In the genomic region with DNA sequence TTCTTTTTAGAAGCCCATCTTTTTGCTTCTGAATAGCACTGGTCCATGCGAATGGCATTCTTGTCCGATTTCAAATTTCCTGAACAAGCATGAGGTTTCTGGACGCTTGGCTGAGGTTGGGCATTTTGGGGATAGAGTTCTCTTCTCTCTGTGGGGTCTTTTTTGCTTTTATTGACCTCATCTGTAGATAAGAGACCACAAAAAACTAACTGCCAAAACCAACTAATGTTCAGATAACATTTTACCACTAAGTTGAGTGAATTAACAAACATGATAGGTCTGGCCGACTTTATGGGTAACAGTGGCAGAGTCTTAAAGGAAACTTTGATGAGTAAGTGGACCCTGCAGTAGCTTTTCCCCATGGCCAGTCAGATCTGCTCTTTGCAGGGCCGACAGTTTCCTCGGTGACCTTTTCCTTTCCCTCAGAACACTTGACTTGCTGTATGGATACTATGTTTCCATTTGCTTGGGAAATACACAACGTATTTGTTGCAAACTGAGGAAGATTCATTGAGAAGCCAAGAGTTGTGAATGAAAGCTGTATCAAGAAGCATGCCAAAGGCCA, we compare ENCODE assay signal across 8 mouse cellular contexts. TPM values are rescaled to one million over a fixed set of nuclear protein-coding genes. Genes with fewer than 3 reads are reported as not detected.
A peak's percentile ranks its signal among the peaks of the same experiment; 100 is the strongest.
DNase-seq lines count a peak whose midpoint lies in the region; ATAC-seq and TF ChIP-seq lines count a peak whose summit lies in the region.

No protein-coding gene starts in this region.

- H3K27me3 ChIP-seq in lung, embryonic 14.5 days (ENCODE audit: insufficient read depth, low read length), result no peaks in the 10 kb centered on the region
- no peaks in the 10 kb centered on the region for H3K27me3 ChIP-seq in embryonic facial prominence, embryonic 11.5 days (ENCODE audit: control insufficient read depth, insufficient read depth, low read length)
- H3K27me3 ChIP-seq in intestine, embryonic 15.5 days (replicated peaks), result no peaks in the 10 kb centered on the region

- TF ChIP-seq POLR2A in olfactory bulb, adult 2 months (IDR thresholded peaks at IDR 0.05; ENCODE audit: insufficient read depth, low read depth, low read length), result no peak

- H3K27ac ChIP-seq in lung, embryonic 14.5 days (ENCODE audit: low read depth), result peak overlapping the region; percentile 94
- no peak overlapping the region for H3K27ac ChIP-seq in embryonic facial prominence, embryonic 11.5 days (replicated peaks; ENCODE audit: low read depth, low read length)
- H3K27ac ChIP-seq in intestine, embryonic 15.5 days, result peak overlapping the region; percentile 95
- no peak overlapping the region for H3K27ac ChIP-seq in olfactory bulb, adult 2 months (ENCODE audit: insufficient read depth, low read depth, low read length)

- peak overlapping the region; percentile 95 for H3K9ac ChIP-seq in lung, embryonic 14.5 days
- H3K9ac ChIP-seq in embryonic facial prominence, embryonic 11.5 days (replicated peaks; ENCODE audit: low read length), result peak overlapping the region; percentile 95
- H3K9ac ChIP-seq in intestine, embryonic 15.5 days, result peak overlapping the region; percentile 96

- no peaks in the 10 kb centered on the region for H3K36me3 ChIP-seq in lung, embryonic 14.5 days (ENCODE audit: insufficient read depth)
- no peaks in the 10 kb centered on the region for H3K36me3 ChIP-seq in embryonic facial prominence, embryonic 11.5 days (replicated peaks; ENCODE audit: control insufficient read depth, insufficient read depth, low read depth, low read length)
- H3K36me3 ChIP-seq in intestine, embryonic 15.5 days, result no peaks in the 10 kb centered on the region

- no peak for ATAC-seq in lung, embryonic 14.5 days (ENCODE audit: insufficient read depth)
- ATAC-seq in embryonic facial prominence, embryonic 11.5 days (replicated peaks; ENCODE audit: insufficient number of reproducible peaks, low FRiP score, low TSS enrichment, low read depth), result no peak
- ATAC-seq in intestine, embryonic 15.5 days, result no peak

- H3K4me2 ChIP-seq in lung, embryonic 14.5 days, result peak overlapping the region; percentile 67
- H3K4me2 ChIP-seq in embryonic facial prominence, embryonic 11.5 days (ENCODE audit: low read depth, low read length), result peak overlapping the region; percentile 67
- peak overlapping the region; percentile 59 for H3K4me2 ChIP-seq in intestine, embryonic 15.5 days (replicated peaks)

- 10% methylated on average over 7 of the region's 7 CpGs for WGBS in lung, embryonic 14.5 days
- 24% methylated on average over 7 of the region's 7 CpGs for WGBS in embryonic facial prominence, embryonic 11.5 days
- 12% methylated on average over 7 of the region's 7 CpGs for WGBS in intestine, embryonic 15.5 days
- 10% methylated on average over 7 of the region's 7 CpGs for WGBS in olfactory bulb, adult 2 months

- peaks cover 8% of the 10 kb centered on the region; the same call in 1 of the 2 replicates for H3K4me1 ChIP-seq in lung, embryonic 14.5 days (ENCODE audit: insufficient read depth)
- H3K4me1 ChIP-seq in embryonic facial prominence, embryonic 11.5 days (ENCODE audit: control insufficient read depth, insufficient read depth, low read length), result no peaks in the 10 kb centered on the region
- peaks cover 15% of the 10 kb centered on the region for H3K4me1 ChIP-seq in intestine, embryonic 15.5 days (replicated peaks)
- no peaks in the 10 kb centered on the region for H3K4me1 ChIP-seq in olfactory bulb, adult 2 months (ENCODE audit: control insufficient read depth, insufficient read depth, low read length)

- no peaks in the 10 kb centered on the region for H3K9me3 ChIP-seq in lung, embryonic 14.5 days (ENCODE audit: low read depth, low read length)
- no peaks in the 10 kb centered on the region for H3K9me3 ChIP-seq in embryonic facial prominence, embryonic 11.5 days (replicated peaks; ENCODE audit: control insufficient read depth, low read length)
- H3K9me3 ChIP-seq in intestine, embryonic 15.5 days, result no peaks in the 10 kb centered on the region

- H3K4me3 ChIP-seq in lung, embryonic 14.5 days (ENCODE audit: low read depth, low read length), result peak overlapping the region; percentile 89
- peak overlapping the region; percentile 96 for H3K4me3 ChIP-seq in embryonic facial prominence, embryonic 11.5 days (ENCODE audit: low read depth, low read length)
- H3K4me3 ChIP-seq in intestine, embryonic 15.5 days (replicated peaks), result peak overlapping the region; percentile 97
- peak overlapping the region; percentile 79 for H3K4me3 ChIP-seq in olfactory bulb, adult 2 months (ENCODE audit: insufficient read depth, low read depth, low read length)

- no peak for TF ChIP-seq CTCF in lung, embryonic 14.5 days (IDR thresholded peaks at IDR 0.05; ENCODE audit: low read depth)
- no peak for TF ChIP-seq CTCF in olfactory bulb, adult 2 months (IDR thresholded peaks at IDR 0.05; ENCODE audit: insufficient read depth, low read depth, low read length)

- DNase-seq in lung, embryonic 14.5 days, result peak; percentile 42
- DNase-seq in lung, adult 18-20 months, result no peak
- no peak for DNase-seq in embryonic facial prominence, embryonic 11.5 days (ENCODE audit: low spot score)
- no peak for DNase-seq in frontal cortex, adult 2 months (ENCODE audit: extremely low spot score in 1 of 2, low spot score in 1 of 2)
- no peak for DNase-seq in frontal cortex, postnatal 36 days (ENCODE audit: low spot score in 2 of 2)
- no peak for DNase-seq in MN1 (ENCODE audit: low spot score)

RNA-seq across cellular contexts. Expression of a gene that starts 1.0 kb away (rescaled TPM):
- 5.0 and 5.1 TPM in 2 replicates for polyA plus RNA-seq in lung, embryonic 14.5 days (2014; fragmentation: Nextera tagmentation; extraction: Ambion mirVana)
- 4.4 and 4.6 TPM in 2 replicates for polyA plus RNA-seq in embryonic facial prominence, embryonic 11.5 days (2014; fragmentation: Nextera tagmentation; extraction: Ambion mirVana)
- 2.6 and 3.0 TPM in 2 replicates for polyA plus RNA-seq in intestine, embryonic 15.5 days (2015; fragmentation: Nextera tagmentation; extraction: Ambion mirVana)
- polyA plus RNA-seq in olfactory bulb, adult 2 months (2012; ENCODE audit: insufficient read depth, insufficient read length, low replicate concordance, missing spikeins), result not detected in 2 replicates
- polyA plus RNA-seq in frontal cortex, adult 2 months (2012; rRNA removed), result 14.0 and 14.9 TPM in 2 replicates

RNA-seq across cellular contexts. Expression of a gene that starts 34.4 kb away (rescaled TPM):
- polyA plus RNA-seq in lung, embryonic 14.5 days (2014; fragmentation: Nextera tagmentation; extraction: Ambion mirVana), result 79.0 and 82.6 TPM in 2 replicates
- polyA plus RNA-seq in embryonic facial prominence, embryonic 11.5 days (2014; fragmentation: Nextera tagmentation; extraction: Ambion mirVana), result 92.4 and 97.7 TPM in 2 replicates
- 94.2 and 109 TPM in 2 replicates for polyA plus RNA-seq in intestine, embryonic 15.5 days (2015; fragmentation: Nextera tagmentation; extraction: Ambion mirVana)
- not detected in 2 replicates for polyA plus RNA-seq in olfactory bulb, adult 2 months (2012; ENCODE audit: insufficient read depth, insufficient read length, low replicate concordance, missing spikeins)
- 26.5 and 27.5 TPM in 2 replicates for polyA plus RNA-seq in frontal cortex, adult 2 months (2012; rRNA removed)

RNA-seq across cellular contexts. Expression of a gene that starts 34.5 kb away (rescaled TPM):
- 56.4 and 59.6 TPM in 2 replicates for polyA plus RNA-seq in lung, embryonic 14.5 days (2014; fragmentation: Nextera tagmentation; extraction: Ambion mirVana)
- 61.9 and 66.0 TPM in 2 replicates for polyA plus RNA-seq in embryonic facial prominence, embryonic 11.5 days (2014; fragmentation: Nextera tagmentation; extraction: Ambion mirVana)
- 61.0 and 64.0 TPM in 2 replicates for polyA plus RNA-seq in intestine, embryonic 15.5 days (2015; fragmentation: Nextera tagmentation; extraction: Ambion mirVana)
- polyA plus RNA-seq in olfactory bulb, adult 2 months (2012; ENCODE audit: insufficient read depth, insufficient read length, low replicate concordance, missing spikeins), result 173 and 235 TPM in 2 replicates
- polyA plus RNA-seq in frontal cortex, adult 2 months (2012; rRNA removed), result 201 and 231 TPM in 2 replicates

Comparison
In these comparisons a context has a peak if more than half of its experiments do, and no peak if none do; other contexts are left out.
1. H3K27ac ChIP-seq: peak in lung, embryonic 14.5 days (single experiment) and intestine, embryonic 15.5 days (single experiment); none in embryonic facial prominence, embryonic 11.5 days (single experiment) and olfactory bulb, adult 2 months (single experiment).
2. Peak in every context shown above with its lines, with median percentiles within 50 percentile points of each other: H3K4me2 ChIP-seq, H3K4me3 ChIP-seq and H3K9ac ChIP-seq.